Mouse (Mus musculus): ENCODE data around the gene Pex10. TPM values are rescaled to one million over a fixed set of nuclear protein-coding genes. Genes with fewer than 3 reads are reported as not detected.

Gene Pex10
- polyA plus RNA-seq, 1 experiment: 4.3 TPM

- Histone ChIP-seq H3K9me3 (no peaks in the 10 kb centered on the region), H3K27me3 (replicated peaks) (no peaks in the 10 kb centered on the region), H3K4me1 (peaks cover 51% of the 10 kb centered on the region), H3K36me3 (replicated peaks; ENCODE audit: low read length) (peaks cover 30% of the 10 kb centered on the region), H3K4me3 (replicated peaks) (no peak overlapping the region)
- TF ChIP-seq FLI1 (IDR thresholded peaks at IDR 0.05; ENCODE audit: low read length) (no peak), GATA1 (IDR thresholded peaks at IDR 0.05; ENCODE audit: borderline replicate concordance, low read length) (no peak)
Measured at GRCm38 (mm10) chr4:155090147-155090546, 23.3 kb downstream of the Pex10 start.

- Histone ChIP-seq H3K4me1 (peaks cover 54% of the 10 kb centered on the region), H3K36me3 (replicated peaks; ENCODE audit: low read length) (peaks cover 30% of the 10 kb centered on the region)
Measured at GRCm38 (mm10) chr4:155090688-155091449, 24.1 kb downstream of the Pex10 start.

GRCm38 (mm10) chr4:155092718-155093430 is 26.1 kb downstream of the Pex10 start:
- no peaks in the 10 kb centered on the region for H3K9me3 ChIP-seq
- H3K27me3 ChIP-seq (replicated peaks): peaks cover 4% of the 10 kb centered on the region
- TF ChIP-seq GATA1 (IDR thresholded peaks at IDR 0.05; ENCODE audit: borderline replicate concordance, low read length): no peak
- TF ChIP-seq FLI1 (IDR thresholded peaks at IDR 0.05; ENCODE audit: low read length): no peak
- H3K4me3 ChIP-seq (replicated peaks): no peak overlapping the region
- H3K36me3 ChIP-seq (replicated peaks; ENCODE audit: low read length): peaks cover 30% of the 10 kb centered on the region
- H3K4me1 ChIP-seq: peaks cover 45% of the 10 kb centered on the region

More at GRCm38 (mm10) chr4:155090688-155091449, 24.1 kb downstream of the Pex10 start:
- TF ChIP-seq FLI1 (IDR thresholded peaks at IDR 0.05; ENCODE audit: low read length) (no peak), GATA1 (IDR thresholded peaks at IDR 0.05; ENCODE audit: borderline replicate concordance, low read length) (no peak)
- no peak overlapping the region for H3K4me3 ChIP-seq (replicated peaks)
- no peaks in the 10 kb centered on the region for H3K27me3 ChIP-seq (replicated peaks)
- no peaks in the 10 kb centered on the region for H3K9me3 ChIP-seq

GRCm38 (mm10) chr4:155093431-155094149 is 26.8 kb downstream of the Pex10 start:
- TF ChIP-seq GATA1 (IDR thresholded peaks at IDR 0.05; ENCODE audit: borderline replicate concordance, low read length) (no peak), FLI1 (IDR thresholded peaks at IDR 0.05; ENCODE audit: low read length) (no peak)
- peaks cover 12% of the 10 kb centered on the region for H3K27me3 ChIP-seq (replicated peaks)
- H3K4me1 ChIP-seq: peaks cover 51% of the 10 kb centered on the region
- no peak overlapping the region for H3K4me3 ChIP-seq (replicated peaks)
- H3K36me3 ChIP-seq (replicated peaks; ENCODE audit: low read length): peaks cover 30% of the 10 kb centered on the region
- no peaks in the 10 kb centered on the region for H3K9me3 ChIP-seq

- TF ChIP-seq GATA1 (IDR thresholded peaks at IDR 0.05; ENCODE audit: borderline replicate concordance, low read length) (no peak), FLI1 (IDR thresholded peaks at IDR 0.05; ENCODE audit: low read length) (no peak)
- H3K27me3 ChIP-seq (replicated peaks): peaks cover 18% of the 10 kb centered on the region
- peaks cover 61% of the 10 kb centered on the region for H3K4me1 ChIP-seq
- H3K36me3 ChIP-seq (replicated peaks; ENCODE audit: low read length): peaks cover 23% of the 10 kb centered on the region
- H3K4me3 ChIP-seq (replicated peaks): no peak overlapping the region
- no peaks in the 10 kb centered on the region for H3K9me3 ChIP-seq
Measured at GRCm38 (mm10) chr4:155094565-155094964, 27.7 kb downstream of the Pex10 start.

- TF ChIP-seq GATA1 (IDR thresholded peaks at IDR 0.05; ENCODE audit: borderline replicate concordance, low read length): no peak
- no peak for TF ChIP-seq FLI1 (IDR thresholded peaks at IDR 0.05; ENCODE audit: low read length)
- peaks cover 65% of the 10 kb centered on the region for H3K4me1 ChIP-seq
- H3K27me3 ChIP-seq (replicated peaks): peaks cover 26% of the 10 kb centered on the region
- H3K4me3 ChIP-seq (replicated peaks): peak overlapping the region; percentile 42
- H3K9me3 ChIP-seq: no peaks in the 10 kb centered on the region
- H3K36me3 ChIP-seq (replicated peaks; ENCODE audit: low read length): peaks cover 18% of the 10 kb centered on the region
Measured at GRCm38 (mm10) chr4:155095238-155095900, 28.6 kb downstream of the Pex10 start.

GRCm38 (mm10) chr4:155095967-155096366 is 29.2 kb downstream of the Pex10 start:
- Histone ChIP-seq H3K4me1 (peaks cover 65% of the 10 kb centered on the region), H3K9me3 (no peaks in the 10 kb centered on the region), H3K4me3 (replicated peaks) (no peak overlapping the region), H3K27me3 (replicated peaks) (peaks cover 26% of the 10 kb centered on the region), H3K36me3 (replicated peaks; ENCODE audit: low read length) (peaks cover 13% of the 10 kb centered on the region)
- no peak for TF ChIP-seq GATA1 (IDR thresholded peaks at IDR 0.05; ENCODE audit: borderline replicate concordance, low read length)
- TF ChIP-seq FLI1 (IDR thresholded peaks at IDR 0.05; ENCODE audit: low read length): no peak

GRCm38 (mm10) chr4:155097452-155097851 is 30.6 kb downstream of the Pex10 start:
- peaks cover 67% of the 10 kb centered on the region for H3K4me1 ChIP-seq
- H3K27me3 ChIP-seq (replicated peaks): peaks cover 35% of the 10 kb centered on the region
- no peak overlapping the region for H3K4me3 ChIP-seq (replicated peaks)
- TF ChIP-seq FLI1 (IDR thresholded peaks at IDR 0.05; ENCODE audit: low read length) (no peak), GATA1 (IDR thresholded peaks at IDR 0.05; ENCODE audit: borderline replicate concordance, low read length) (no peak)
- peaks cover 8% of the 10 kb centered on the region for H3K36me3 ChIP-seq (replicated peaks; ENCODE audit: low read length)
- H3K9me3 ChIP-seq: no peaks in the 10 kb centered on the region

- no peak overlapping the region for H3K4me3 ChIP-seq (replicated peaks)
- H3K36me3 ChIP-seq (replicated peaks; ENCODE audit: low read length): no peaks in the 10 kb centered on the region
- TF ChIP-seq FLI1 (IDR thresholded peaks at IDR 0.05; ENCODE audit: low read length): no peak
- TF ChIP-seq GATA1 (IDR thresholded peaks at IDR 0.05; ENCODE audit: borderline replicate concordance, low read length): no peak
- peaks cover 56% of the 10 kb centered on the region for H3K4me1 ChIP-seq
- peaks cover 35% of the 10 kb centered on the region for H3K27me3 ChIP-seq (replicated peaks)
- H3K9me3 ChIP-seq: no peaks in the 10 kb centered on the region
Measured at GRCm38 (mm10) chr4:155098572-155098971, 31.8 kb downstream of the Pex10 start.
